Mouse (Mus musculus) CD4-positive, CD25-positive, alpha-beta regulatory T cell, adult 2 months (primary cell): ENCODE results near the gene Timm17b.
A peak's percentile ranks its signal among the peaks of the same experiment; 100 is the strongest.
"Not testable (repeated sequence)": the region's sequence is repeated elsewhere in the genome, so short reads cannot be mapped to it uniquely, and the experiment has no call there.

Experiments
- DNase-seq: peaks from one replicate; pipeline ENCODE4 v3.0.0-alpha.2; 2012; ENCODE audit warnings: low read depth, low spot score

Timm17b gene

DNA sequence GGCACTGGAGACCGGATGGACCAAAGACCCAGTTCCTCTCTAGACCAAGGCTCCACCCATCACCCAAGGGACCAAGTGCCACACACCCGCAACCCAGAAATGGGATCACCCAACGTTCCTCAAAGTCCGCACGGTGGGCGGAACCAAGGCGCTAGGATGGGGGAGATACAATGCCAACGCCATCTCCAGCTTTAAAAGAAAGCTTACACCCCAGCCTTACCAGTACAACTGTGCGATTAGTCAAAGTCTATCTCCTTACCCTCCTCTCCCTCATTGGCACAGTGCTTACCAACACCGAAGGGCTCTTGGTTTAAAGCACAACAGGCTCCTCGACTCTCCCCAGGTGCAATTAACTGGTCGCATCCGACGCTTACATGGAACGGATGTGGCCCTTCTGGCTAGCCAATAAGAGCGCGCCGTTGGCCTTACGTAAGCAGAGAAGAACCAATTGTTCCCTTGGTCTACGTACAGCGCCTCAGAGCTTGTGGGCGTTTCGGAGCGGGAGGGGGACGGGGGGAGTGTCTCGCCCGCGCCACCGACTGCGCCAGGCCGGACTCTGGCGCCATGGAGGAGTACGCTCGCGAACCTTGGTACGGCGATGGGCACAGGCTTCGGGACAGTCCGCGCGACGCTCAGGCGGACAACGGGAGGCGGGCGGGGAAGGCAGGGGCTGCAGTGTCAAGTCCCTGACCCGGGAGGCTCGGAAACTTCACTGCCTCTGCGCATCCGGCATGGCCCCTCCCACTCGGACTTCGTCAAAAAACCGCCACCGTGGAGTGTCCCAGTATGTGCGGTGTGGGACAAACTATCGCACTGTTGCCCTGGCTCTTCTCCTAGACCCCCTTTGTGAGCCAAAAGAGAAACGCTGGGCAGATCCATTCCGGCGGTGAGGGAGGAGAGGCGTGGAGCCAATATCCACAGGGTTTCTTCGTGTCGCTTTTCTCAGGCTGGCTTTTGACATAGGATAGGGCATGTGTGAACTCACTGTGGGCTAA lies at the start of gene Timm17b, which contains the start of gene Pqbp1:
TSS of gene Timm17b (plus strand) at position 478 of the 995 bp plus-strand sequence.
TSS of gene Pqbp1 (minus strand) at position 390 of the 995 bp plus-strand sequence.
- DNase-seq: peak; percentile 93

DNA sequence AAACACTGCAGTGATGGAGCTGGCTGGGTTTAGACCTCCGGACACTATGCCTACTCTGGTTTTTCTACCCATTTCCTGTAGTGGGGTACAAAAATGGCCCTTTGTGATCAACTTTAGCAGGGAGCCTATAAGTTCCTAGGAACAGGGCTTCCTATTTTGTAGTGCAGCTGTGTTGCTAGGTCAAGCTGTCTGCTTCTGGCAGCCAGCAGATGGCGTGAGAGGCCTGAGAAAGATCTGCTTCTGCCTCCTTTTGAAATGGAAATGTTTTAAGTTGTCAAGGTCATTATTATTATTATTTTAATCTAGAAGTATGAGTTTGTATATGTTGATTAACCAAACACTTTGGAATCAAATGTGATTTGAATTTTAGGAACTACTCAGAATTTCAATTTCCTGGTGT lies 44.6 kb upstream of the Timm17b start:
- DNase-seq: peak; percentile 78

DNA sequence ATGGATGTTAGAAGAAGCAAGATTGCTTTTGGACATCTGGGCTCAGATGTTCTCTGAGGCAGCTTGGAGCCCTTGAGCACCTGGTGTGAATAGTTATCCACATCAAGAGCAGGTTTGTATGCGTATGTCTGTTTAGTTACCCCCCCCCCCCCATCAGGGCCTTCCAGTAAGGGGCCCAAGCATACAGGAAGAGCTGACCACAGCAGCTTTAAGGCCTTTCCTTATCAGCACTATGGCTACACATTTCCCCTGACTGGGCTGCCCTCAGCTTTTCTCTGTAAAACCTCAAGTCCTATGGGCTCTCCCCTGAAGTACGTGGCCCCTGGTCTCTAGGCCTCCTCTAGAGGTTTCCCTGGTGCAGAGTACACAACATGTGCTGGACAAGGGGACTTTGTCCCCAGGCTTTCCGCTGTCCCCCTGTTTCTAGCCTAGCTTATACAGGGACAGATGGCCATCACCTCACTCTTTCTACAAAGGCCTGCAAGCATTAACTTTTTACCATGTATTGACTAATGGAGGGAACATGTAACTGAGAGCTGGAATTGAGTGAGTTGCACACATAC lies 39.9 kb upstream of the Timm17b start:
- DNase-seq: no peak

DNA sequence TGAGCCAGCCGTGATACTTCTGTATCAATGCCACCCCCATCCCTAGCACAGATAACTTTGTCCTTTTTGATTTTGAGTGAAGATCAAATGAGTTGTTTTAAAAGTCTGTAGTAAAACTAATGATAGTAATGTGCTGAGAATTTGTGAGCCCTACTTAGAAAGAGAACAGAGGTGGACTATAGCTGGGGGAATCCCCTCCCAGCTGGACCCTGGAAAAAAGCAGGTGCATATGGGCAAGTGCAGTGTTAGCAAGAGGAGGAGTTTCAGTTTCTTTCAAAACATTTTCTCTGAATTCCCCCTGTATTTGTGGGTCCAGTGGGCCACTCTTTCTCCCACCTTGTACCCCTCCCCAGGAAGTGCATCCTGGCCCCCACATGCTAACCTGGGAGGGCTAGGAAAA lies 36.0 kb upstream of the Timm17b start:
- DNase-seq: no peak

DNA sequence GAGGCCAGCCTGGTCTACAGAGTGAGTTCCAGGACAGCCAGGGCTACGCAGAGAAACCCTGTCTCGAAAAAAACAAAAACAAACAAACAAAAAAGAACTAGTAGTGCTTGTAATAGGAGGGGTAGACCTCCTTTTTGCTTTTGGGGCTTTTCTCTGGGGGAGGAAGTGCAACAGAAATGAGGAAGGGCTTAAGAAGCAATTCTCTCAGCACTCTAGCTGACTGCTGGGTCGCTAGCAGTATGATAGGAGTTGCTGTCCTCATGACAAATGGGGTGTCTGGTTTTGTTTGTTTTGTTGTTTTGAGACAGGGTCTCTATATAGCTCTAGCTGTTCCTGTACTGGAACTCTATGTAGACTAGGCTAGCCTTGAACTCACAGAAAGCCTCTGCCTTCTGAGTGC lies 34.6 kb upstream of the Timm17b start:
- no peak for DNase-seq

DNA sequence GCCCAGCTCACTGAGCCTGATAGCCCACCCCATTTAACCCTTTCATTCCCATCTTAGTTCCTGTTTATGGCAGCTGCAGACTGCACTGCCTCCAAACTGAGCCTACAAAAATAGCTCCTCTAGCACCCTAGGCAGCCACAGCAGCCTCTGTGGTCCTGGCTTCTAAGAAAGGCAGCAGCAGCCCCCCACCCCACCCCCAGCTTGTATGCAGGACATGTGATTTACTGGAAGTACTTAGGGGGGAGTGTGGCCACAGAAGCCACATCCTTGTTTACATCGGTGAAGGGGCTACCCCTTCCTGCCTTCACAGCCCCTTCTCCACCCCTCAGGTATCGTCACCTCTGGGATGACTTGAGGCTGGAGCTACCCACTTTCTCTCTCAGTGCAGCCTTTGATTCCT lies 33.8 kb upstream of the Timm17b start:
- peak; percentile 66 for DNase-seq

DNA sequence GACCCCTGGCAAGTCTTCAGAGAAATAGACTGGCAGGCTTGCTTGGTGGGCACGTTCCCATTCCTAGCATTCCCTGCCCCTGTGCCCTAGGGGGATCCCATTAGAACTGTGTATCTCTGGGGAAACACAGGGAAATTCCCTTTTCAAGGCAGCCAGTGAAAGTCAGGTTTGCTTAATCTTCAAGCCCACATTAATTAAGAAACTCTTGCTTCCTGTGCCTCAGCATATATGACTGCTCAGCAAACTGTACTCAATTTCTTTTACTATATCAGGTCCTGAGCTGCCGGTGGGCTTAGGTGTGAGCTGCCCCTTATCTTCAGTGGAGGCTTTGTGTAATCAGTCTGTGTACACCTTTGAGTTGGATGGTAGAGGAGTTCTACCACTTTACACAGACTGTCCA lies 33.4 kb upstream of the Timm17b start:
- DNase-seq: peak; percentile 40

DNA sequence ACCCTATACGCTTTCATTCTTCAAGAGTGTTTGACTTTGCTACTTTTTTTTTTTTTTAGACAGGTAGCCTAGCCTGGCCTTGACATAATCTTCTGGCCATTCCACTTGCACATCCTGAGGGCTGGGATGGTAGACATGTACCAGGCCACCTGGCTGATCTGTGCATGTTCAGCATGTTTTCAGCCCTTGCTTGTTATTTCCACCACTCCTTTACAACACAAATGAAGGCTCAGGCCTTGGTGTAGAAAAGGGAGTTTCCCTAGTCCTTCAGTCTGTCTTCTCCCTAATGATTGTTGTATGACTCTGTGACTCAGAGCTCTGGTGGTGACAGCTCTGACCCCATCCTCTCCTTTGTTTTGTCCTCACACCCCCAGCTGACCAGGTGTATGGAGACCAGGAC lies 32.0 kb upstream of the Timm17b start:
- DNase-seq: no peak

DNA sequence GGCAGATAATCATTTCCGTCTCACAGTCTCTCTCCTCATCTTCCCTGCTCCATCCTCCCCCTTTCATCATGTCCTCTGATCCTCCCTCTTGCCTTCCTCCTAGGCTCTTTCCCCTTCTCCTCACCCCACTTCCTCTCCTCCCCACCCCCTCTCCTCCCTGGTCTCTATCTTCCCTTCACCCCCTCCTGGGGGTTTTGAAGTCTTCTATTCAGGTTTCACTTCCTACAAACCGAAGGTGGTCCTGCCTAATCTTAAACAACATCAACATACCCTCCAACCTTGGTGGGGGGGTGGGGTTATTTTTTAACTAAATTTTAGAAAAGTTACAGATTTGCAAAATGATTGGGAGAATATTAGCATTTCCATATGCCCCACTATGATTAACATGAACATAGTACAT lies 30.7 kb upstream of the Timm17b start:
- DNase-seq: no peak

DNA sequence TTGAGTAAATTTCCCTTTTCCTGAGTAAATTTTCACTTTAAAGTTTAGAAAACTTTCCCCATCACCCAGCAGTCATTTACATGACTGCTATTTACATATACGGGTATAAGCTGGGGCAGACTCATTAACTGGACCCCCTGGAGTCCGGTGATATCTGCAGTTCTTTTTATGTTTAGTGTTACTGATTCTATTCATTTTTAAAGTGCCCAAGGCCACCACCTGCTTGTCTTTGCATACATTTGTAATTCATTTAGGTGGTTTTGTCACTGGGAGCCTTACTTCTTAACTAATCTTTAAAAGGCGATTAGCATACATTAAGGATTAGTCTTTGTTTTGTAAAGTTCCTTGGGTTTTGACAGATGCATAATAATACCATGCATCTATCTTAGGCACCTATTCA lies 29.3 kb upstream of the Timm17b start:
- DNase-seq: no peak

DNA sequence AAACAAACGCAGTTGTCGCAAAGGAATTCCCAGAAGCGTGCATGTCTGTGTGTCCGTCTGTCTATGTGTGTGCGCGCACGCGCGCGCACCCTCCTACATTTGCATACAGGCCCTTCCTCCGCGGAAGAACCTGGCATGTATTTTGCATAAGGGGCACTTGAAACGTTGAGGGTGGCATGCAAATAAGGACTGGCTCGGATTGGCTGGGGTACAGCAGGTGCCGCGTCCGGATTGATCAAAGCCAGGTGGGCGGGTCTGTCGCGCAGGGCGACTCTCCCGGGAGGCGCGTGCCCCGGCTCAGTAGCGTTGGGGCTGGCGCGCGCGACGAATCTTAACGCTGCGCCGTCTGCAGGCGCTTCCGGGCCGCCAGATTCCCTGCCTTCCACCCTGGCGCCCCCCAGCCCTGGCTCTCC lies 21.1 kb upstream of the Timm17b start, which contains the start of gene Pim2:
TSS of gene Pim2 (plus strand) at position 256 of the 413 bp plus-strand sequence.
- peak; percentile 93 for DNase-seq

DNA sequence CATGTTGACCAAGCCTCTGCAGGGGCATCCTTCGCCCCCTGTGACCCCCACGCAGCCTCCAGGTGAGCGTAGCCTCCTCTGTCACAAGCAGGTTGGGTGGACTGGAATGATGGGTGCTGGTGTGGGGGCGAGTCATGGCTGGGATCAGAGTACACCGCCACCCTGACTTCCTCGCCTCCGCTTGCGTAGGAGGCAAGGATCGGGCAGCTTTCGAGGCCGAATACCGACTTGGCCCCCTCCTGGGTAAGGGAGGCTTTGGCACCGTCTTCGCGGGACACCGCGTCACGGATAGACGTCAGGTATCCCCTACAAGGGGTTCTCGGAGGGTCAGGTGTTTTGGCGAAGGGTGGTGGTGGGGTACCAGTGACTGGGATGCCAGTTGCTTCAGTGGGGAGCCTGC lies 20.7 kb upstream of the Timm17b start:
- peak; percentile 51 for DNase-seq

DNA sequence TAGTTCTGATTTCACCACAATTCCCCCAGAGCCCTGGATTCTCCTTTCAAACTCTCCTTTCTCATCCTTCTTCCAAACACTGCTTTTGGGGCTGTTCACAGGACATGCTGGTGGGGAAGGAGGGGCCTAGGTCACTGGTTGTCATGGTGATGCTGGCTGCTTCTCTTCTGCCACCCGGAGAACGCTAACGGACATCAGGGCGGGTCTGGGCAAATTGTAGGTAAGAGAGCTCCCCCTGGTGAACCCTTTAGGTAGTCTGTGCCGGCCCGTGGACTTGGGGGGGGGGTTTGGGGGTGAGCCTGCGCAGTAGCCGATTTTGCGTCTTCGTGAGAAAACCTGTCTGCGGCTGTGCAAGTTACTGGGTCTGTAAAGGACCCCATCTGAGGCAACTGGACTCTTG lies 19.3 kb upstream of the Timm17b start:
- DNase-seq: peak; percentile 85

DNA sequence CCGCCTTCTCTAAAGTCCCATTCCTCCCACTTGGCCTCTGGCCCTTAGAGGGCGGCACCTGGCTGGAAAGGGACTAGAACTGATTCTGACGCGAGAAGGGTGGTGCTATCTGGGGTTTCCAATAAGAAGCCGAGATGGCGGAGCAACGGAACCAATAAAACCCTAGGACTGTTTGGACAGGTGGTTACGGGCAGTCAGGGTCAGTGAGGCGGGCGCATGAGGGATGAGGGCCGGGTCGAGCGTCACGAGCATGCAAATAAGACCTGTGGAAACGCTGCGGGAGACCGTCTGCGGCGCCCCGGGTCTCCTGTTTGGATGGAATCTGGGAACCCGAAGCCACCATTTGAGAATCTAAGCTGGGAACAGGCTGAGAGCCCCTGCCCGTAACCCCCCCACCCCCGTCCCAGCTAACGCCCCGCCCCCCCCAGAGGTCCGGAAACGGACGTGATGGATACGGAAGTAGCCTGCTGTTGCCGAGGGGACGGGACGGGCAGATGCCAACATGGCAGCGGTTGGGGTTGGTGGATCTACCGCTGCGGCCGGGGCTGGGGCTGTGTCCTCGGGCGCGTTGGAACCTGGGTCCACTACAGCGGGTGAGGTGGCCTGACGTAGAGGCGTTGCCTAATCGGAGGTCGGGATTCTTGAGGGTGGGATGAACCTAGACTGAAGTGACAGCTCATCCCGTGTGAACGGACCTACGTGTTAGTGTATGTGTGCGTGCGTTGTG lies 15.2 kb upstream of the Timm17b start, which contains the start of gene Slc35a2:
TSS of gene Slc35a2 (plus strand) at position 188 of the 727 bp plus-strand sequence.
- peak; percentile 81 for DNase-seq

DNA sequence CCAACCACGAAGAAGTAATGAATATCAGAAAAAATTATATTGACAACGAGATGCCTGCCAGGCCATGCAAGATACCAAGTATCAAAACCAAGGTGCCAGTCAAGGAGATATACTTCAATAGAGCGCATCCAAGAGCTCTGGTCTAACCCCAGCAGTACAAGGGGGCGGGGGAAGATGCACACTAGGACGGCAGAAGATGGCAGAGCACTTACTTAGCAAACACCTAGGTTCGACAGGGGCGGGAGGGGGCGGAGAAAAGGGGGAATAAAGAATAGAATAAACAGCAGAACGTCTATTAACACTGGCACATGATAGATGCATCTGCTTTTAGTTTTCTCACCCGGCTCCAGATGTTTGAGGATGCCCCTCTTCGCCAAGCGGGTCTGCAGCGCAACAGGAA lies 946 bp upstream of the Timm17b start:
- DNase-seq: peak; percentile 49

DNA sequence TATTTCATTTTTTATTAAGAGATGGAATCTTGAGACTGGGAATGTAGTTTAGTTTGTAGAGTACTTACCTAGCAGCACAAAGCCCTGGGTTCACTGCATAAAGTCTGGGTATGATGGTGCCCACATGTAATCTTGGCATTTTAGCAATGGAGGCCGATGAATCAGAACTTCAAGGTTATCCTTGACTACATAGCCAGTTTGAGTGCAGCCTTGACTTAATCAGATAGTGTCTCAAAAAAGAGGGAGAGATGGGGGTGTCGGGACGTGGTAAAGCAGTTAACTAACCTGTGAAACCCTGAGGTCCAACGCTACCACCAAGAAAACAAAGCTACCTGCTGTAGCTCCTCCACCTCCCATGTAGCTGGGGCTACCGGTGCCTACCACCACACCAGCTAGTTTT lies 5.3 kb downstream of the Timm17b start:
- no peak for DNase-seq

DNA sequence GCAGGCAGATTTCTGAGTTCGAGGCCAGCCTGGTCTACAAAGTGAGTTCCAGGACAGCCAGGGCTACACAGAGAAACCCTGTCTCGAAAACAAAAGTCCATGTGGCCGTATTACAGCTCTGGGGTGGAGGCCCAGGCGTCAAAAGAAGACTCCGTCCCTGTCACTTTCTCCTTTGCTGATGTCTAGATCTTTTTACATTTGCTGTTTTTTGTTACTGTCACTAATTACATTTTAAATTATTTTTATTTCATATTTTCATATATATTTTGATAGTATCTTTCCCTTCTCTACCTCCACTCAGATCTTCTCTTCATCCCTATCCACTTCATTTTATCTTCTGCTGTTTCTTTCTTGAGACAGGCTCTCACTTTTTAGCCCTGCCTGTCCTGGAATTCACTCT lies 8.6 kb downstream of the Timm17b start, which contains the start of gene Gm10491:
TSS of gene Gm10491 (minus strand) at position 101 of the 400 bp plus-strand sequence.
- DNase-seq: no peak

DNA sequence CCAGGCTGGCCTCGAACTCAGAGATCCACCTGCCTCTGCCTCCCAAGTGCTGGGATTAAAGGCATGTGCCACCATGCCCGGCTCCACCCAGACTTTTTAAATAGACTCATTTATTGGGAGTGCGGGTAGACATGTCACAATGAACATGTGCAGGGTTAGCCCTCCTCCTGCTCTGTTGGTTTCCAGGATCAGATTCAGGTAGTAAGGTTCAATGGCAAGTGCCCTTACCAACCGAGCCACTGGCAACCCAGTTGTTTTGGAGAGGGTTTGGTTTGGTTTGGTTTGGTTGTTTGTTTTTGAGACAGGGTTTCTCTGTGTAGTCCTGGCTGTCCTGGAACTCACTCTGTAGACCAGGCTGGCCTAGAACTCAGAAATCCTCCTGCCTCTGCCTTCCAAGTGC lies 10.1 kb downstream of the Timm17b start, which contains the start of gene Gm10490:
TSS of gene Gm10490 (plus strand) at position 301 of the 400 bp plus-strand sequence.
- DNase-seq: not testable (repeated sequence)

DNA sequence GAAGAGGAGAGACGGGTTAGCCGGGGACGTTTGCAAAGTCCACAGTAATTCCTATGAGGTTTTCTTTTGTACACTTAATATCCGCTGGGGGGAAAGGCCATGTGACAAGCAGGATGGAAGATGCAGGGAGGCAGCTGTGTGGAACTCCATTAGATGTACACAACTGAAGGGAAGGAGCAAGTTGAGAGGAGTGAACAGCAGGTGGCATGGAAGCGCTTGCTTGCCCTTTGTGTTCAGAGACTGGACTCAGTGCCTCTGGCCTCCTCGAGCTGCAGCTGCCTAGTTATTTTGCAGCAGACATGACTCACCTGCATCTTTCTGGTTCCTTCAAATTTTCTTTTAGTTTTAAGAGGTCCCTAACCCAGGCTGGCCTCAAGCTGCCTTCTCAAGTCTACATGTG lies 11.3 kb downstream of the Timm17b start:
- no peak for DNase-seq

DNA sequence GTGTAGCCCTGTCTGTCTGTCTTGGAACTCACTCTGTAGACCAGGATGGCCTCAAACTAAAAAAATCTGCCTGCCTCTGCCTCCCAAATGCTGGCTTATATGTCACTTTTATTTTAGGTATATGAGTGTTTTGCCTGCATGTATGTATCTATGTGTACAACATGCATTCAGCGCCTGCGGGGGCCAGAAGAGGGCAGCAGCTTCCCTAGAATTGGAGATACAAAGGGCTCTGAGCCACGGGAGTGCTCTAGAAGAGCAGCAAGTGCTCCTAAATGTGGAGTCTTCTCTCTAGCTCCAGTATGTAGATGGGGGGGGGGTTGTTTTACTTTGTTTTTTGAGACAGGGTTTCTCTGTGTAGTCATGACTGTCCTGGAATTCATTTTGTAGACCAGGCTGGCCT lies 16.5 kb downstream of the Timm17b start:
- DNase-seq: peak; percentile 30

DNA sequence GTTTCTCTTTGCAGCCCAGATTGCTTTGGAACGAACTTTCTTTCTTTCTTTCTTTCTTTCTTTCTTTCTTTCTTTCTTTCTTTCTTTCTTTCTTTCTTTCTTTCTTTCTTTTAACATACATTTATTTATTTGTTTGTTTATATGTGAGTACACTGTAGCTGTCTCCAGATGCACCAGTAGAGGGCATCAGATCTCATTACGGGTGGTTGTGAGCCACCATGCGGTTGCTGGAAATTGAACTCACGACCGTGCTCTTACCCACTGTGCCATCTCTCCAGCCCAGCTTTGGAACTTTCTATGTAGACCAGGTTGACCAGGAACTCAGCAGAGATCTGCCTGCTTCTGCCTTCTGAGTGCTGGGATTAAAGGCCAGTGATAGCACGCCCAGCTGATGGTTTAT lies 18.8 kb downstream of the Timm17b start:
- peak; percentile 11 for DNase-seq
